Mouse (Mus musculus) ovary, adult 18-20 months (tissue): ENCODE results near the gene Rnf166.

ENCODE experiments used
- DNase-seq: peaks from one replicate; pipeline ENCODE4 v3.0.0; 2022; ENCODE audit warnings: low spot score, mixed read lengths

The Rnf166 gene

GRCm38 (mm10) chr8:122469965-122470364 is 5.9 kb downstream of the Rnf166 start:
- DNase-seq: no peak

GRCm38 (mm10) chr8:122469407-122469806 is 6.5 kb downstream of the Rnf166 start:
- DNase-seq: no peak

GRCm38 (mm10) chr8:122467816-122468215 is 8.0 kb downstream of the Rnf166 start:
- no peak for DNase-seq

- DNase-seq: no peak
Measured at GRCm38 (mm10) chr8:122464985-122465384, 10.9 kb downstream of the Rnf166 start.

GRCm38 (mm10) chr8:122463651-122464640 is 11.9 kb downstream of the Rnf166 start:
- no peak for DNase-seq

- DNase-seq: no peak
Measured at GRCm38 (mm10) chr8:122462510-122462909, 13.4 kb downstream of the Rnf166 start.

GRCm38 (mm10) chr8:122461473-122462148 is 14.3 kb downstream of the Rnf166 start:
- DNase-seq: no peak

- no peak for DNase-seq
Measured at GRCm38 (mm10) chr8:122460524-122461472, 15.1 kb downstream of the Rnf166 start, which contains the start of gene Snai3. Gene Snai3 (minus strand): TSS chr8:122460733.

- no peak for DNase-seq
Measured at GRCm38 (mm10) chr8:122459990-122460389, 15.9 kb downstream of the Rnf166 start.

GRCm38 (mm10) chr8:122459218-122459900 is 16.5 kb downstream of the Rnf166 start:
- DNase-seq: no peak

GRCm38 (mm10) chr8:122457171-122457570 is 18.7 kb downstream of the Rnf166 start:
- DNase-seq: no peak

GRCm38 (mm10) chr8:122454409-122454808 is 21.5 kb downstream of the Rnf166 start:
- DNase-seq: no peak

GRCm38 (mm10) chr8:122452154-122452553 is 23.7 kb downstream of the Rnf166 start:
- no peak for DNase-seq

- no peak for DNase-seq
Measured at GRCm38 (mm10) chr8:122451161-122451703, 24.6 kb downstream of the Rnf166 start.

- no peak for DNase-seq
Measured at GRCm38 (mm10) chr8:122445203-122445602, 30.7 kb downstream of the Rnf166 start.

GRCm38 (mm10) chr8:122444058-122444748 is 31.7 kb downstream of the Rnf166 start:
- peak; percentile 75 for DNase-seq

- peak; percentile 100 for DNase-seq
Measured at GRCm38 (mm10) chr8:122443262-122444006, 32.4 kb downstream of the Rnf166 start, which contains the start of gene Mvd. Gene Mvd (minus strand): TSS chr8:122443422.

GRCm38 (mm10) chr8:122442781-122443180 is 33.1 kb downstream of the Rnf166 start:
- DNase-seq: no peak

- no peak for DNase-seq
Measured at GRCm38 (mm10) chr8:122442356-122442755, 33.5 kb downstream of the Rnf166 start.
